Mouse (Mus musculus) mature B cell (primary cell): ENCODE measurements at regions not wholly inside any gene's neighbourhood (a gene's known extent, or its start where the extent isn't known, plus 50 kb on each side); places are given as distances from the start of the nearest gene placed in this dataset.

Experiments
- in situ Hi-C: fragments of 300-500 bp; cut with MboI; formaldehyde crosslinking; loops from 2 replicates; pipeline ENCODE4 v1.14.3; 2019

DNA sequence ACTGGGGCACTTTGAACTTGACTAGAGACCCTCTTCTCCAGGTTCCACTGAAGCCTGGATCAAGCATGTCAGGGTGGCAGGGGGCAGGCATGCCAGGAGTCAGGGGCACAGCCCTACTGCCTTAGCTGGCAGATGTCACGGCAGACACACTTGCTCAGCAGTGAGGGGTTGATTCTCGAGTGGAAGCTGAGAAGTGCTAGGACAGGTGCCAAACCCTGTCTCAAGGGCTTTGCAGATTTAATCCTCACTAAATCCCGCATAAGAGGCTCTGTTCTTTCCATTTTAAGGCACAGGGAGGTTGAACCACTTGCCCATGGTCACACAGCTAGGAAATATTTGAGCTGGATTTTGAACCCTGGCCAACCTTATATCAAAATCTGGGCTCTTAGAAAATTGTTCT lies 223.5 kb upstream of the Mvb12b start:
- in situ Hi-C loops, result no loop called here

DNA sequence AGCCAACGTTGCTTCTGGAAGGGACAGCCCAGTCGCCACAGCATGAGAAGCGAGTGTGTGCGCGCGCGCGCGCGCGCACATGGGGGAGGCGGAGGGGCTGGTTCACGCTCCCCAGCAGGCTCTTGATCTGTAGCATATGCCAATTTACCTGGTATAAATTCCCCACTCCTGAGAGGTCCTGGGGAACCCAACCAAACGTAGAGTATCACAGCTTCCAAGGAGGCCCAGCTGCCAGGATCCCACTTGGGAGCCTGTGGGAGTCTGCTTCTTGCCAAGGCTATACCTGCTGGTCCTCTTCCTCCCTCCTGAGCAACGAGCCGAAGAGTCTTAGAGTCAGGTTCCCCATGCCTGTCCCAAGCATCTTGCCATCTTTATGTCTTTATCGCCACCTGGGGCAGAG lies 222.8 kb upstream of the Mvb12b start:
- in situ Hi-C loops, result no loop called here

DNA sequence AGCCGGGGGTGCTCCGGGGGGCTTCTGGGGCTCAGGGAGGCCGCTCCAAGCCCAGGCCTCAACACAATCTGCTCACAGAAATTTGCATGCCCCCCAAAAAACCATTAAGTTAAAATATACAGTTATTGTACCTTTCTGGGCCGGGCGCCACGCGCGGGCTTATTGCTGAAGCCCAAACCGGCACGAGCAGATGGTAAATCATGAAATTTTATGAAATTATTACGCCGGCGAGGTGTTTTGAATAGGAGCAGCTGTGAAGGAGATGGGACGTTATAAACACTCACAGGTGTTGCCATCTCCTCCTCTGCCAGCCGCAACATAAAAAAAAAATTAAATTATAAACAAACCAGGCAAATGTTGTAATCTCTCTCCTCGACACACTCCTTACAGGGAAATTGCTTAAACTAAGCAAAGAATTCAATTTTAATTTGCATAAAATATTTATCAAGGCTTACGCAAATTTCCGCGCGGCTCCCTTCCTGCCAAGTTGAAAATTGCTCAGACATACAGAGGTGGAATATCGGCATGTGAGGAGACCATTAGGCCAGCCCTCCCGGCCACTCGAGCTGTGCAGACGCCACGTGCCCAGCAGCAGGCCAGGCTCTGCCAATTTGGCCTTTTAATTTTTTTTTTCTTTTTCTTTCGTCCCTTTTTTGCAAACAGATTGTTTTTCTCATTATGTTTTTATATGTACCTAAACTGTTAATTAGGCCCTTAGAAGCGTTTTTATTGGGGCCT lies 220.0 kb upstream of the Mvb12b start:
- in situ Hi-C loops, result no loop called here

- in situ Hi-C loops, result no loop called here
Observed at GRCm38 (mm10) chr2:34106837-34107565, 219.3 kb upstream of the Mvb12b start.

- in situ Hi-C loops, result no loop called here
Observed at GRCm38 (mm10) chr2:34106245-34106644, 218.5 kb upstream of the Mvb12b start.

DNA sequence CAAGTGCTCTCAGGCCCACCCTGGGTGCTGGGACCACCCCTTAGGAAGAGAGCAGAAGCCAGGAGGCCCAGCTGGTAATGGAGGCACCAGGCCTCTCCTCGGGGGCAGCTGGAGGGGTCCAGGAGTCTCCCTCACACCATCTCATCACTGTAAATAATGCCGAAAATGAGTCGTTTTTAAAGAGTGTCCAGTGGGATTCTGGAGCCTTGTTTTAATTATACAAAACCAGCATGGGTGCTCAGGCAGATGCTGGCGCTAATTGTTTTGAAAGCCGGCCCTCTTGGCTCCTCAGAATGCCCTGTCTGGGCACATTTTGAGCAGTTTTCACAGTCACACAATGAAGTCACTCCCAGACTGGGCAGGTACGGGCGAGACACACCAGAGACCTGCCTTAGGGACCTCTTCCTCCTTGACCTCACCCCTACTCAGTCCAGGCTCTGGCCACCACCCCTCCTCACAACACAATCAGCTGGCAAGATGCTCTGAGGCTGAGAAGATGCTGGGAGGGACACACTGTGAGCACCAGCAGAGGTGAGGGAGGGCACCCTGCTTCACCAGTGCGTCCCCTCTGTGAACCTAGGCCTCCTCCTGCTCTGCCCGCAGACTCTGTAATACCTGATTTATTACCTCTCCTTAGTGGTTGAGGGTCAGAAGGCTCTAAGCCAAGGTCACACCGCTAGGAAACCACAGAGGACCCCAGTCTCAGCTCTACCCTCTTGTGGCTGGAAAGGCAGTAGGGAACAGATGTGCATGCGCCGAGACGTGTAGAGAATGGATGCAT lies 217.7 kb upstream of the Mvb12b start:
- in situ Hi-C loops, result no loop called here

GRCm38 (mm10) chr2:34098004-34098547 lies 210.3 kb upstream of the Mvb12b start:
- in situ Hi-C loops, result no loop called here

DNA sequence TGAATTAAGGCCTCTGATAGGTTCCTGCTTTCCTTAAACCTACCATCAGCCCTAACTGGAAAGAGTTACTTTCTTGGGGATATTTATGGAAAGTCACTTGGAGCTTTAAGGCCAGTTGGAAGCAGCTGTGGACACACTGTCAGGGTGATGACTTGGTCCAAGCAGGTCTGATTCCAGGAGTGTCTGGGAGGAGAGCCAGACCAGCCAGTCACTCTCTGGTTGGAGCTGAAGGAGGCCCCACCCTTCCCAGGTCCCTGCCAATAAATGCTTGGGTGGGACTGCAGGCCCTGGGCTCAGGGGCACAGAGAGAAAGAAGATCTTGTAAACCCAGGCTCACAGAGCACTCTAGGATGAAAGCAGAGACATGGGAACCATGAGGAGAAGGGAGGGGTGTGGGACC lies 208.8 kb upstream of the Mvb12b start:
- in situ Hi-C loops, result no loop called here

- in situ Hi-C loops, result no loop called here
Observed at GRCm38 (mm10) chr2:34088832-34089231, 201.1 kb upstream of the Mvb12b start.

DNA sequence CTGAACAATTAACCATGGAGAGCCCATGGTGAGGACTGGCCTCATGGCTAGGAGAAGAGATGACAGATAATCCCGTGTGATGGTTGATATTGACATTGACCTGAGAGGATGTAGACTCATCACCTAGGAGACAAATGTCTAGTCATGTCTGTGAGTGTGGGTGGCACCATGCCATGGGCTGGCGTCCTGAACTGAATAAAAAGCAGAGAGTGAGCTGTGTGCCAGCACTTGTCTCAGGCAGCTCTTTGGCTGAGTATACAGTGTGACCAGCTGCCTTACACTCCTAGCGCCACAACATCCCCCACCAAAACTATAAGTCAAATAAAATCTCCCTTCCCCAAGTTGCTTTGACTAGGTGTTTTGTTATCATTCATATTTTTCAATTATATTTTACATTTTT lies 198.4 kb upstream of the Mvb12b start:
- in situ Hi-C loops, result no loop called here

GRCm38 (mm10) chr2:34084513-34084912 lies 196.8 kb upstream of the Mvb12b start:
- in situ Hi-C loops, result no loop called here

DNA sequence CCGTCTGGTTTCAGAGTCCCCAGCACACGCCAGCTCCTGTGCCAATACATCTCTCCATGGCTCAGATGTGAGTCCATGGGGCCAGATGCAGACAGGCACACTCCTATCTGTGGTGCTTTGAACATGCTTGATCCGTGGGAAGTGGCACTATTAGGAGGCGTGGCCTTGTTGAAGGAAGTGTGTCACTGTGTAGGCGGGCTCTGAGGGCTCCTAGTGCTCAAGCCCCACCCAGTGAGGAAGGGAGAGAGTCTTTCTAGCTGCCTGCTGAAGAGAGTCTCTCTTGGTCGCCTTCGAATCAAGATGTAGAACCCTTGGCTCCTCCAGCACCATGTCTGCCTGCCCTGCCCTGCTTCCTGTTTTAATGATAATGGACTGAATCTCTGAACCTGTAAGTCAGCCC lies 194.7 kb upstream of the Mvb12b start:
- in situ Hi-C loops, result no loop called here

DNA sequence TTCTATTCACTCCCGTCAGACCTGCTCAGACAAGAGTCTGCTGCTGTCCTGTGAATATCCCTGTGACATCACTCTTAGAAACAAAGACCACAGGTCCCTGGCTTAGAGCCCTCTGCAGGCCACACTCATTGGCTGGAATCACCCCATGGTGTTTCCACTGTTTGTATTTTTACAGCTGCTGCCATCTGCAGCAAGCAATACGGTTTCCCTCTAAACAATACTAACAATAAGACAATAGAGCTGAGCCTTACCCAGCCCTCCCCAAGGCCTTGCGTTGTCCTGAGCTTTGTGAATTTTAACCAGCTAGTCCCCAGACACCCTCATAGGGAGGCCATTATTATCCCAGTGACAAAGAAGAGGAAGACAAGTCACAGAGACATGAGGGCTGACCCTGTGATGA lies 192.4 kb upstream of the Mvb12b start:
- in situ Hi-C loops, result no loop called here

GRCm38 (mm10) chr2:34079282-34079681 lies 191.5 kb upstream of the Mvb12b start:
- in situ Hi-C loops, result no loop called here

- in situ Hi-C loops, result no loop called here
Observed at GRCm38 (mm10) chr2:34078875-34079262, 191.1 kb upstream of the Mvb12b start.

DNA sequence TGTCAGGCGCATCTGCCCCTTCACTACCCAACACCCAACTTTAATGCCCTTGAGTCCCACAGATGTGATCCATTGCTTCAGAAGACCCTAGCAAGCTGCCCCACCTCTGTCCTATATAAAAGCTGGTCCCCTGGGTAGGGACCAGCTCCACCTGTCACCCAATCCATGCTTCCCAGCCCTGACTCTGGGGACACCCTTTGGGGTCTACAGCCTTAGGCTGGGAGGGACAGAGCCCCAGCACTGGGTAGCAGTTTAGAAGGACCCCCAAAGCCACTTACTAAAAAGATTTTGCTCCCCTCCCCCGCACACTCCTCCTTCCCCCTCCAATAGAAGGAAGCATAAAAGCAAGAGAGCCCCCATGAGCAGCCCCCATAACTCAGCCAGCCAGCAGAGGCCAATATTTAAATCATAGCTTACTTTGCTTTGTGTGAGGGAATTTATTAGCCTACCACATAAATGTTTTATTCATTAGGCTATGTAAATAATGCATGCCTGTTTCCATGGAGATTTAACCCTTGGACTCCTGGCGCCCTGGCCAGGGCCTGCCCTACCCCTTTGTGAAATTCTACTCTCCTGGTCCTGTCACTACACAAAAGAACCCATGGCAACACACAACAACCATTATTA lies 190.6 kb upstream of the Mvb12b start:
- in situ Hi-C loops, result no loop called here

DNA sequence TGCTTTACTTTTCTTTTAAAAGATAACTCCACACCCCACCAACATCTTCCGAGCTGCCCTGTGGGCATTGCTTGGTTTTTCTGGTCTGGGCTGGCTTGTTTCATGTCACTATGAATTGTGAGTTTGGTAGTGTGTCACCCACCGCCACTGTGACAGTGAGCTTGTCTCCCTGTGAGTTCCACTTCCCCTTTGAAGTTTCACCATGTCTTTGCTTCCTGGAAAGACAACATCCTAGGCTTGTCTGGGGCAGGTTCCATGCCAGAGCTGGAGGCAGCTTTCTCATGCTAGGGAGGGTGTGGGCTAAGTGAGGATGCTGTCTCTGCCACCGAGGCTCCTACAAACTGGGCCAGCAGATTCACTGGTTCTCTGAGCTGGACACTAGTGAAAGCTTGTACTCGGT lies 188.6 kb upstream of the Mvb12b start:
- in situ Hi-C loops, result no loop called here

DNA sequence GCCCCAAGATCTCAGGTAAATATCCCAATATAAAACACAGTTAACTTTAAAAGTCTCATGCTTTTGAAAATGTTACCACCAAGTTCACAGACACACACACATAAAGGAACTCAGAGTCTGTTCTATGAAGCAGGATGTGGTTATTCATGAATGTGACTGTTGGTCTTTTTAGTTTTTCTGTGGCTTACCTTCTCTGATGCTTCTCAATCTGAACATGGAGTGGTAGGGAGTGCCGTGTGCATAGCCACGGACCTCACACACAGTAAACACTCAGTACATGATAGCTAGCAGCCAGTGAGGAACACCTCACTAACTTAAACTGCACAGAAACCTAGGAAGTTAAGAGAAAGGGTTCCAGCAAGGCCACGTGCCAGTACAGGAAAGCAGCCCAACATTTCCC lies 186.3 kb upstream of the Mvb12b start:
- in situ Hi-C loops, result no loop called here

DNA sequence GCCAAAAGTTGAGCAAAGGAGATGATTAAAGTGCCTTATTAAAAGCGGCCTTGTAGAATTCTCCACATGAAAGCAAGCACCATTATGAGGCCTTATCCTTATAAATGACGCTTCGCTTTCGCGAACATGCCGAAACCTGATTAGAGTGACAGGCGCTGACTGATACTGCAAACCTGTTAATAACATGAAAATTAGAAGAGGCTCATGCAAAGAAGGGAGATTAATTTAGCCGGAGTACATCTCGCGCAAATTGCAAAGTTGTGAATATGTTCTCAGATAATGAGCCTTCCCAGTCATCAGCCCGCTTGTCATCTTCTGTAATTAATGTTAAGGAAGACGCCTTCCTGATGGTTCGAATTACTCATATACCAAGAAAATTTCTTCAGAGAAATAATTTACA lies 177.8 kb upstream of the Mvb12b start:
- in situ Hi-C loops, result no loop called here

DNA sequence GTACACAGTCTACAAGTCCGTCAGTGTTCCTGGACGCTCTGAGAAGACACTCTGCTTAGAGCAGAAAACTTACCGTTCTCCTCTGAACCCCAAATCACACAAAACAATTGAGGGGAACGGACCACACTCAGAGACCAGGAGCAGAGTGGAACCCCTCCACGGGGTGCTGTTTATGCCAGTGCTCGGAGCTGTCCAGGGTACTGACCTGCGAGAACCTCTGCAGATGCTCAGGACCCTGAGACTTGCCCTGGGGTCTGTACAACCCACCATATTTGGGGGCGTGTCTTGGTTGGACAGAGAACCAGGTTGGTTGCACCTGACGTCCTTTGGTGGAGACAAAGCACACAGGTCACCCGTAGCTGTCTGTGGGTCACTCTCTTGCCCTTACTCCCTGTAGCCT lies 177.3 kb upstream of the Mvb12b start:
- in situ Hi-C loops, result no loop called here

GRCm38 (mm10) chr2:34056552-34056951 lies 168.8 kb upstream of the Mvb12b start:
- in situ Hi-C loops, result no loop called here

GRCm38 (mm10) chr2:34043064-34043463 lies 155.3 kb upstream of the Mvb12b start:
- in situ Hi-C loops, result no loop called here
